Mouse (Mus musculus) frontal cortex, adult (tissue): ENCODE results near the gene Rfc4.
"Not testable (repeated sequence)": the region's sequence is repeated elsewhere in the genome, so short reads cannot be mapped to it uniquely, and the experiment has no call there.

Experiments used
- ATAC-seq: cut with Nextera tagmentation; 2 replicates; pipeline ENCODE4 v1.9.2; 2017; ENCODE audit warnings: mild to moderate bottlenecking, moderate library complexity, mixed read lengths; ENCODE audit not compliant: low TSS enrichment

Gene Rfc4

GRCm38 (mm10) chr16:23102340-23103037 lies 25.0 kb downstream of the Rfc4 start:
- ATAC-seq: no peak

- no peak for ATAC-seq
These were observed 26.9 kb downstream of the Rfc4 start for GRCm38 (mm10) chr16:23100613-23101012.

GRCm38 (mm10) chr16:23100099-23100575 lies 27.4 kb downstream of the Rfc4 start:
- peak; percentile 66 for ATAC-seq

- peak; percentile 33; the same call in 1 of the 2 replicates for ATAC-seq
These were observed 27.9 kb downstream of the Rfc4 start for GRCm38 (mm10) chr16:23099632-23100031.

GRCm38 (mm10) chr16:23098105-23098452 lies 29.5 kb downstream of the Rfc4 start:
- not testable (repeated sequence) for ATAC-seq

- peak; percentile 87 for ATAC-seq
These were observed 30.0 kb downstream of the Rfc4 start for GRCm38 (mm10) chr16:23097290-23098104.

DNA sequence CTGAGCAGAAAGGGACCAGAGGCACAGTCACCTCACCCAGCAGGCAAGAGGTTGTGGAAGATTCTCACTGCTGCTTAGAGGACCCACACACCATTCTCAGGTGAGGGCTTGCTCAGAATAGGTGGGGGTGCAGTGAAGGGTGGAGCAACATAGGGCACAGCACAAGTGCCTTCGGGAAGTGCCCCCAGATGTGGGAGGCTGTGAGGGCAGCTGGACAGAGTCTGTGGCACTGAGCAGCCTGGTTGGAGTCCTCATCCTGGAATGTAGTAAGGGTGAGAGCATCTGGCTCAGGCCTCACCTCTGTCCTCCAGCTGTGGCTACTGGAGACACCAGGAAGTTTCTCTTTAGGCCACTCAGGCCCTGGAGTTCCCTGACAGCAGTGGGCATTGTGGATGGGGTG lies 30.7 kb downstream of the Rfc4 start:
- ATAC-seq: not testable (repeated sequence)

DNA sequence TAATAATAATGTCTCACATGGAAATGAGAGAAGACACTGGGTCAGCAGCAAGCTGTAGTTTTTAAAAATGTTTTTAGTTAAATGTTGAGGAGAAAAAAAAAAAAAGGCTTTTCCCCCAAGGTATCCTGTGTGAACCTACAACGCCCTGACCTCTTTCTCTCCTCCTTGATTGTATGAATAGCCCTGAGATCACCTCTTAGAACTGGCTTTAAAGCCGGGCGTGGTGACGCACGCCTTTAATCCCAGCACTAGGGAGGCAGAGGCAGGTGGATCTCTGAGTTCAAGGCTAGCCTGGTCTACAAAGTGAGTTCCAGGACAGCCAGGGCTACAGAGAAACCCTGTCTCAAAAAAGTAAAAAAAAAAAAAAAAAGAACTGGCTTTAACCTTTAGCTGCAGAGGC lies 32.0 kb downstream of the Rfc4 start:
- ATAC-seq: not testable (repeated sequence)

- no peak for ATAC-seq
These were observed 33.4 kb downstream of the Rfc4 start for GRCm38 (mm10) chr16:23094136-23094535.

GRCm38 (mm10) chr16:23093321-23093953 lies 34.1 kb downstream of the Rfc4 start:
- ATAC-seq: no peak

DNA sequence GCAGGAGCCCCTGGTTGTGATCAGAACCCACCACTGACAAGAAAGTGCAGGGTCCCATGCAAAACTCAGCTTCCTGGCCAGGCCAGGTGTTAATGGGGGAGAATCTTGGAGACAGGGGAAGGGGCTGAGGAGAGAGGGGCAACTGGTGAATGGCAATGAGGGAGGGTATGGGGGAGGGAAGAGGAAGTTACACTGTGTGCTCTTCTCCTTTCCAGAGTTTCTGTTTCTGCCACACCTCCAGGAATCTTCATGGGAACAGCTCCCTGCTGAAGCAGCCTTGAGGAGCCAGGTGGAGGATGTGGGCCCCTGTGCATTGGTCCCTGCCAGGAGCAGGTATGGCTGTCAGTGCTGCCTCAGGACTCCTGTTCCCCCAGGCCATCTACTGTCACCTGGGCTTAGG lies 36.2 kb downstream of the Rfc4 start:
- ATAC-seq: not testable (repeated sequence)

GRCm38 (mm10) chr16:23088491-23088890 lies 39.0 kb downstream of the Rfc4 start:
- ATAC-seq: not testable (repeated sequence)

DNA sequence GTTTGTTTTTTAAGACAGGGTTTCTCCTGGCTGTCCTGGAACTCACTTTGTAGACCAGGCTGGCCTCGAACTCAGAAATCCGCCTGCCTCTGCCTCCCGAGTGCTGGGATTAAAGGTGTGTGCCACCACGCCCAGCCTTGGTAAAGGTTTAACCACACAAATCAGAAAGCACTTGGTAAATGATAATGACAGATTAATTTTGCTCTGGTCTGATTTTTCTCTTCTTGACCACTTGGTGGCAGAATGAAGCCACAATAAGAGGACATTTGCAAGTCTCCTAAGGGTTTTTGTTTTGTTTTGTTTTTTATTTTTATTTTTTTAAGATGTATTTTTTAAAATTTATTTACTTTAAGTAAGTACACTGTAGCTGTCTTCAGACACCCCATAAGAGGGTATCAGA lies 39.8 kb downstream of the Rfc4 start:
- not testable (repeated sequence) for ATAC-seq

GRCm38 (mm10) chr16:23087159-23087558 lies 40.4 kb downstream of the Rfc4 start:
- not testable (repeated sequence) for ATAC-seq

DNA sequence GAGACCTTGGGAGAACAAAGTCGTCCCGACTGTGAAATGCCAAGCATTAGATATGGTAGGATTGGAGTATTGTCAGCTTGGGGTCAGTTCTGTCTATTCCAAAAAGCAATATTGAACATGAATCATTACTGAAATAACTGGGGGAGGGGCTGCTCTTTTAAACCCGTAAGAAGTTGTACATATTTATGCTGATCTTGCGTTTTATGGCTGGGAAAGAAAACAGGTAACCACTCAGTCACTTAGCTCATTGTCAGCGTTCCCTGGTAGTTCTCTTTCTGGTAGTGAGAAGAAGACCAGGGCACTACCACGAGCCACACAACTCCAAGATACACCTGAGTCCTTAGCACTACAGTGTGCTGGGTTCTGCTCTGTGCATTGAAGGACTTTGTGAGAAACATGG lies 50.0 kb downstream of the Rfc4 start:
- ATAC-seq: not testable (repeated sequence)
